Mouse (Mus musculus): ENCODE data around the gene Trub1.

Trub1 gene

DNA sequence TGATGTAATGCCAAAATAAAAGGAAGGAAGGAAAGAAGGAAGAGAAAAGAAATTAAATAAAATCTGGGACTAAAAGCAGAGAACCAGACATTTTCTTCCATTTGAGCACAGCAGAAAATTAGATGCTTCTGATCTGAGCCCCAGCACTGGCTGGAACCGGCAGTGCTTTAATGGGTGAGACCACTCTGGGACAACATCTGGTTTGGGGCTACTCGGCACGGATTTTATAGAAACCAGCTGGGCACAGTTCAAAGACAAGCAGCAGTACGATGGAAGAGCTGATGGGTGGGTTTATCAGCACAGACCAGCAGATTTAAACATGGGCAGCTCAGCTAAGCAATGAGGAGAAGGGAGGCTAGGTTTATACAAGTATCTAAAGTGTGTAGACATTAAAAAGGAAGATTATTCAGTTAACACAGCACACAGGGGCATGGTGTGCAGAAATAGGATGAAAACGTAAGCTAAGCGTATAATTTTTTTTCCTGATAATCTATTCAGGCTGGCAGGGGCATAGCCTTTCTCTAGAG, 46.2 kb downstream of the Trub1 start:
- no peak for DNase-seq

DNA sequence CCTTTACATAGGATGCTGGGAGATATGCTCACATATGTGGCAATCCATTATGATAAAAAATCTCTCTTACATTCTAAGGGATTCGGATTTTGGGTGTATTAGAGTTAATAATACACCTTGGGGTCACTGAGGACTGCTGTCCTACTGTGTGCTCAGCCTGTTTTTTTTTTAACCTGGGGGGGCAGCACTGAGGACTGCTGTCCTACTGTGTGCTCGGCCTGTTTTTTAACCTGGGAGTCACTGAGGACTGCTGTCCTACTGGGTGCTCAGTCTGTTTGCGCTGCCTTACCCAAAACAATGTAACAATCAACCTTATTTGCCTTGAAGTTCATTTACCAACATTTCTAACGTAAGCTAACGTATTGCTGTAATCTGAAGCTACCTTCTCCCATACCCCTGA, 47.5 kb downstream of the Trub1 start:
- DNase-seq = no peak

DNA sequence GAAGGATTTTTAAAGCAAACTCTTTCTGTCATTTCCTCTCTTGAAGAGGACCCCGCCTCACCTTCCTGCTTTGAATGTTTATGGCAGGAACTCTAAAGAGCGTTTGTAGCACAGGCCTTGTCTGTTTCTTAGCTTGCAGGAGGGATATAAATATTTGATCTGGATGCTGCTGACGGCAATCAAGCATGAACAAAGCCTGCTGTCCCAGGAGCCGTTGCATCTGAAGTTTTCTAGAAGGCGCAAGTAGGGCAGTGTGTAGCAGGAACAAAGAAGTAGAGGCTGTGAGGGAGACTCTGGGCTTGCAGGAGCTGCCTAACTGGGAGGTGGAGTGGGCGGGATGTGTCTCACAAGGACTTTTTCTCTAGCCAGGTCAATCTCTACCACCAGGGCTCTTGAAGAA, 50.4 kb downstream of the Trub1 start:
- DNase-seq = no peak

DNA sequence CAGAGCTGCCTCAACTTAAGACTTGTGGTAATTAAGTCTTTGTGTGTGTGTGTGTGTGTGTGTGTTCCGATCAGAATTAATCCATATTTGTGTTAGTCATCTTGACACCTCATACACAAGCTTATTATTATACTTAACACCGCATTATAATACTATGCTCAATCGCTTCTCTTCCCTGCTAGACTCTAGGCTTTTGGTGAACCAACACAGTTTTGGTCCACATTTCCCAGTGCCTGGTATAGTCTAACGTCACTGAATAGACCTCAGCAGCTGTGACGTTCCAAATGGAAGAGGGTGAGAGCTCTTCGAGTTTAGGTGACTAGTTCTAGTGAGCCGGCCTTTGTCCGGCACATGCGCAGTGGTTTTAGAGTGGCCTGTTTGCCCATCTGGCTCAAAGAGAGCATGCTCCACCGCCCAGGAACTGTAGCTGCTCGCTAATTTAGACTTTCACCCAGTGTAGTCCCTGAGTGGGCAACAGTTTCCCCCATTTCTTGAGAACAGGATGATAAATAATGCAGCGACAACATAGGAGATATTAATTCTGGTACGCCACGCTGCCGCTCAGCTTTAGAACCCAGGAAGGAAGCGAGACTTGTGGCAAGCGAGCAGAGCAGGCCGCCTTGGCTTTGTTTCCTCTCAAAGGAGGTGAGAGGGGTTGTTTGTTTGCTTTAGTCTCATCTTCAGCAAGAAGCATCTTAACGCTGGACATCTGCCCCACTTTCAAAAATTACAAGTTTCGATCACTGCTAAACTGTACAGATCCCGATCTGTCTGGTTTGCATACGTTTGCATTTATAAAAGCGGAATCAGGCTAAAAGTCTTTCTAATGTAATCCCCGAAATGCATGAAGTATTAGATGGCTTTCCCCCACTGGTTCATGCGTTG, 52.6 kb downstream of the Trub1 start:
- DNase-seq = no peak

DNA sequence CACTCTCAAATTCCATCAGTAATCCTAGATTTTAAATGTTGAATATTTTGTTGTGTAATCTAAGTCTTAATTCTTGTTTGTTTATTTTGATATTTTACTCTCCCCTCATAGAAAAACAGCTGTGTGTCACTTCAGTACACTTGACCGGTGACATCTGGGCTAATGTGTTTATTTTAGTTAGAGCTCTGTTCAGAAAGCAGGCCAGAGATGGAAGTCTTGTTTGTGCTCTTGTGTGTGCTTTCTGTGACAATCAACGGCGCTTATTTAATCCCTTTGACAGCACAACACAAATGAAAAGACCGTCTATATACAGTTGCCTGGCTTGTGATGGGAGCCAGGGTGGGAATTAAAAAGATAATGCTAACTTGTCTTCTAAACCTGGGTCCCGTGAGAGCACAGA, 53.9 kb downstream of the Trub1 start:
- DNase-seq = no peak

DNA sequence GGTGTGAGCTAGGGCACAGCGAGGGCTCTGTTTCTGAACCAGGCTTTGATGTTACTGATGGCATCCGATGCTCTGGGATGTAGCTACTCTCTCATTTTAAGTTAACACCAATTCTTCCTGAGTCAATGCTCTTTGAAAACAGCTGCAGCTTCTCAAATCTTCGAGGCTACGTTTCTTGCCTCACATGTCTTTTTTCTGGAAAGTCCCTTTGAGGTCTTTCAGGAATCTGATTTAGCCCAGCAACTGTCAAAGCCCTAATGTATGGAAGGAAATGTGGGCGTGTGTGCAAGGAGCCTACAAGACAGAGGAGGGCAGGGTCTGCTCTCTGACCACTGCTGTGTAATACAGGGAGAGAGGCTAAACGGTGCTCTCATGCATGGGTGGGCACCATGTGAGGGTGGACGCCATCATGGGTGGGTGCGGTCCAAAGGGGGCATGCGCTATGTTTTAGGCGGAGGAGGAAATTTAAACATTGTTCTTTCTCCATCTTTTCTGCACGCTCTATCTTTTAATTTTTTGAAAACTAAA, 55.6 kb downstream of the Trub1 start:
- DNase-seq = no peak

DNA sequence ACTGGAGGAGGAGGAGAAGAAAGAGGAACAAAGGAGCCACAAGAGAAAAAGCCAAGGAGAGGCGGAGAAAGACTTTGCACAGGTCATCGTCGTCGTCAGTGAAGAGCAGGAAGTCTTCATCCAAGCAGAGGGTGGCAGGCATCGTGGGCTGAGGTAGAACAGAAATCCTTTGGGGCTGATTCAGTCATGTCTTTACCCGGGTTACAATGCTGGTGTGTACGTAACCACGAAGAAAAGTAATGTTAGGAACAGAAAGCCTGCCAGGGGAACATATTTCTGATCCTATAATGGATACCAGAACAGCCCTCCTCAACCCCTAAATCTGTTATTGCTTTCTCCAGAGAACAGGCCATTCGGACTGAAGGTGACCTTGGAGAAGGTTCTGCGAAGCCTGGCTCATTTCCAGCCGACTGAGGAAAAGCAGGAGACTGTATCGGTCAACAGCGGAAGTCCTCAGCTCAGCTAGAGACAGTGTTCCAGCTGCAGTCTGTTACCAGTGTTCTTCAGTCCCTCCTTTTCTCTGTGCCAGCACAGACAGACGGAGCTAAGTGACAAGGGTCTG, 57.1 kb downstream of the Trub1 start:
- DNase-seq = no peak

DNA sequence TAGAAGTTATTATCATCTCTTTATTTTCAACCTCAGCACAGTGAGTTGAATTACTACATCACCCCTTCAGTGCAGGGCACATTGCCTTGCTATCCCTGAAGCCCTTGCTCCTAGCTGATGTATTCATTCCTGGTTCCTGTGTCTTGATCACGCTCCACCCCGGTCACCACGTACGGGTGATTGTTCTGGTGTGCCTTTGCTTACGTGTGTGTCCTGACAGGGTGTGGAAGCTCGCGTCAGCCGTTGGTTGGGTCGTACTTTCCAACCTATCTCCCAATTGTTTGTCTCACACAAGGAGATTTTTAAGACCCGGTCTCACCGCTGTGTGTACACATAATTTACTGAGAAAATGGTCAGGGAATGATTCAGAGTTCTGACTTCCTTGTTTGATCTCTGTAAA, 58.1 kb downstream of the Trub1 start:
- no peak for DNase-seq

DNA sequence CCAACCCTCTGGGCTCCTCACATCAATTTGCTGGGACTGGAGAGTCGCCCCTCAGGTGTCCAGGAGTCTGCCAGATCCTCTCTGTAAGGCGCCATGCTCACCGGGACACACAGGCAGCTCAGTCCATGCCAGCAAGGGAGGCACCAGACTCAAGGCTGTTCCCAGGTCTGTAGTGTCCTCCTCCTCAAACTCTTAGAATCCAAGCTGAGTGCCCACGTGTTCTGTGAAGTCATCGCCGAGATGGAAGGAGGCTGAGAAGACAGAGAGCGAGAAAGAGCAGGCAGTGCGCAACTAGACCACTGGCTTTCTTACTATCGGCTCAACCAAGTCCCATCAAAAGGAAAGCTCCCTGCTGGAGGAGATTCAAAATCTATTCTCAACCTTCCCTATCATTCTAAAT, 60.4 kb downstream of the Trub1 start:
- no peak for DNase-seq

DNA sequence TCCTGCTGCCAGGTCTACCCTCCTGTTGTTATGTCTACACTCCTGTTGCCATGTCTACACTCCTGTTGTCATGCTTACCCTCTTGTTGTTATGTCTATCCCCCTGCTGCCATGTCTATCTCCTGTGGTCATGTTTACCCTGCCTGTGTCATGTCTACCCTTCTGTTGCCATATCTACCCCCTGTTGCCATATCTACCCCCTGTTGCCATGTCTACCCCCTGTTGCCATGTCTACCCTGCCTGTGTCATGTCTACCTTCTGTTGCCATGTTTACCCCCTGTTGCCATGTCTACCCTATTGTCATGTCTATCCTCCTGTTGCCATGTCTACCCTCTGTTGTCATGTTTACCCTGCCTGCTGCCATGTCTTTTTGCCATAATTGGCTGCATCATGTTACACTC, 69.0 kb downstream of the Trub1 start:
- DNase-seq = no peak

DNA sequence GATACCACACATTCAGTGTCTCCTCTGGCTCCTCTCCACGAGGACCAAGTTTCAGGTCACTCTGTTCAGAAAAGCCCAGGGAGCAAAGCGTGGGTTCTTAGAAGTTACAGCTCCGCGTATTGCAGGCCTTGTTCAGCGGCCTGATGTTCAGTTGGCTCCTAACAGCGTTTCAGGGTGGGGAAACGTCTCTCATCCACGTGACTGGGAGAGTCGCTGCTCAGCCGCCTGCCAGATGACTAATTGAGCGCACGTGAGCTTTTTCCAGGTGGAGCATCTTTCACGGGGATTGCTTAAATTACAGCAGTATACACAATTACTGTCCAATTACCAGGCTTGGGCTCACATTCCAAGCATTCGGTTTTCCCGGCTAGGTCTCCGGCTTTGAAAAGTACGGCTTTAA, 70.7 kb downstream of the Trub1 start:
- DNase-seq = no peak

DNA sequence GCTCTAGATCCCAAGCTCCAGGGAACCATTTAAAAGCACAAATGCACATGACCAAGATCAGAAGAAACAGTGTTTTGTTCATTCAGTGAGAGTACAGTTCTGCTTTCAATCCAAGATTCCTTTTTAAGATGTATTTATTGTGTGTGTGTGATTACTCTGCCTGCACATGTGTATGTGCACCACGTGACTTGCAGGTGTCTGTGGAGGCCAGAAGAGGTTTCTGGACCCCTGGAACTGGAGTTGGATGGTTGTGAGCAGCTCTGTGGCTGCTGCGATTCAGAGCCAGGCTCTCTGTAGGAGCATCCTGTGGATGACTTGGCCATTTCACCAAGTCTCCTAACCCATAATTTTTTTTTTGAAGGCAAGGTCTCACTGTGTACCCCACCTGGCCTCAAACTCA, 73.0 kb downstream of the Trub1 start:
- DNase-seq = no peak

DNA sequence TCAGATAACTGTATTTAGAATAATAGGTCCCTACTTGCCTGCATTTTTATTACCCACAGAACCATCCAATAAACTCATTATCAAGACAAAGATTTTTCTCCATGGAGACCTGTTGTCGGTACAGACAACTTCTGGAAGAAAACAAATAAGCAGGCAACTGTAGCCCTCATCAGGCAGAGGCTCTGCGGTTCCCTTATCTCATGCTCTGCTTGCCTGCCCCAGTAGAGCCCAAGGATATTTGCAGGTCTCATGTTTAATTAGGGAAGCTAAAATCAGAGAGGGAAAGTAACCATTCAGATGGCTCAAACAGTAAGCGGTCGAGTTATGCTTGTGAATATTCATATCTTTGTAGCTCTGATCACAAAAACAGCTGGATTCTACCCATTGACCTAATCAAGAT, 77.5 kb downstream of the Trub1 start:
- no peak for DNase-seq

DNA sequence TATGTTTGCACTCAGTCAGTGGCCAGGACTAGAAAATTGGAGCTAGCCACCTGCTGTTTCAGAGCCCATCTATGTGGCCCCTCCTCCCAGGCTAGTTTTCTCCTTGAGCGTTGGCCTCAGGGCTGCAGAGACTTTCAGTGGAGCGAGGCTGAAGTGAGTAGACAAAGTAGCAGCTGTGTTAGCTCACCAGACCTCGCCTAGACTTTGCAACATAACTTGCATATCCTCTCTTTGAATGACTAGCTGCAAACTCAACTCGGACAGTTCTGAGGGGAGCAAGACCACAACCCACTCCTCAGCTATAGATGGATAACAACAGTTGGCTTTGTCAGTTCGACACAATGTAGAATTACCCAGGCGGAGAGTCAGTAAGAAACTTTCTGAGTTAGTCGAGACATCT, 81.5 kb downstream of the Trub1 start:
- no peak for DNase-seq

DNA sequence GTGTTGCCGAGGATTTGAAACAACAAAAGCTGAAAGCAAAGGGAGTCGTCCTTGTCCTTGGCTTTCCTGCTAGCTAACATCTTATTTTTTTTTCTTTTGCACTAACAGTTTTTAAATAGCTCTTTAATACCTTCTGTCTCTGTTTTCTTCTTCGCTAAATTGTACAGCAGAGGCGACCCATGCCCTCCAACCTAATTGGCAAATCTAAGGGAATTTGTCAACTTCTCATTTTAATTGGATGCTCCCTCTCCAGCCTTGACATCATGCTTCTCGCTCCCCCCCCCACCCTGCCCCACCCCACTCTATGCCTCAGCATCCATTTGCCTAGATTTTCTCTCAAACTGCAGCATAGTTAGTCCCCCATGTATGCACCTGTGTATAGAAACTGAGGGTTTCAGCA, 83.8 kb downstream of the Trub1 start:
- DNase-seq = no peak

DNA sequence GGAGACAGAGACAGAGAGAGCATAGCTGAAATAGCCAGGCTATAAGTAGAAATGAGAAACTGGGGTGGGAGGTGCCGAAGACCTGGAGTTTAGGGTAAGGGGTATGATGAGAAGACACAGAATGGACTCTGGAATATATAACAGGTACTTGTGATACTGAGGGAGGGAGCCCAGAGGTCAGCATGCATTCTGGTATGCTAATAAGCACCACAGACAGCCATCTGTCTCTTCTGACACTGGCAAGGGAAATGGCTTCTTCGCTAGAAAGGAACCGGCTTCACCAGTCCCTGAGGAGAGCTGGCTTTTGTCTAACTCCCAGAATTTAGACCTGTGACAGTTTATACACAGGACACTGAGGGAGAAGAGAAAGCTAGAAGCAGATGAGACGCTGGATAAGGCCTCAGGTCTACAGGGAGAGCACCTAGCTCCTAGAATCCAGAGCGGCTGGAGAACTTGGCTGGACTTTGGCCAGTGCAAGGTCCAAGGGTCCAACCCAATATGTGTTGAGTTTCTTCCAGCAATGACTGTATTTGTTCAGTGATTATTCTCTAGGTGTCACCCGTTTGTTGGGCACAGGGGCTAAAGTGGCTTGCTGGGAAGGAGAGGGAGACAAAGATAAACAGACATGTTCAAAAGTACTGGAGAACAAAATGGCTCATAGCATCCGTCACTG, 84.9 kb downstream of the Trub1 start:
- no peak for DNase-seq

DNA sequence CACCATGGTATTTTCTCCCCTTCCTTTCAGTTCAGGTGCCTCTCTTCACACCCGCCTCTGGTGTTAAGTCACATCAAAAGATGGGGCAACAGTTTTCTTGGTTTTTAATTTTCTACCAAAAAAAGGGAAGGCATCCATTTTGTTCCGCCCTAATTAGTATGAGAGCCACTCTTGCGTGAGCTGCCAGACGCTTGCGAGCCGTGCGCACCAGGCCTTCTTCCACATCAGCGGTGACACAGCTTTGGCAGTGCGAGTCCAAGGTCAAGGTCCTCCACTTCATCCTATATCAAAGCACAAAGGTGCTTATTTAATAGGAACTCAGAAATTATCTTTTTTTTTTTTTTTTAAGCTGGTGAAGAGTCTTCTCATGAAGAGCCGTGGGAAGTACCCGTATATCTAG, 87.4 kb downstream of the Trub1 start:
- DNase-seq = no peak

All from thymus, adult 18-20 months (tissue).